Mouse (Mus musculus) frontal cortex, postnatal 14 days (tissue): ENCODE measurements around the gene Pfkfb4.
A peak's percentile ranks its signal among the peaks of the same experiment; 100 is the strongest.

Source experiments
- DNase-seq, 2 experiments: peaks; one replicate each; pipeline ENCODE4 v3.0.0; 2022; ENCODE audit warnings: low spot score in 2 of 2

The Pfkfb4 gene

DNA sequence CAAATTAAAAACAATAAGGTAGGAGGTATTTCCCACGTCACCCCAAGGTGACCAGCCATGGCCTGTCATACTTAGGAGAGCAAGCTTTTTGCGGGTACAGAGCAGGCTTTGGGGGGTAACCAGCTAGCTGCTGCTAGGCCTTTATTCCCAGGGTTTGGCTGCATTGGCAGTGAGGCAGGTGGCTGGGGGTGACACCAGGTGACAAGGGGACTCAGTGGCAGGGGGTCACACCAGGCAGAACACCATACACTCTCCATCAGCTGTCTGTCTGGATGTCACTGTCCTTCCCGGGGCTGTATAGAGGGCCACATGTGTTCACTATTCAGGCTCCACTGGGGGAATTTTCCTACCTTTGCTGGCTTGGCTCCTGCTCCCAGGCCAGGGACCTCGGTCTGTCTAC is 65.3 kb downstream of the Pfkfb4 start:
- DNase-seq: peak in 1 of 2 experiments; percentile 7

DNA sequence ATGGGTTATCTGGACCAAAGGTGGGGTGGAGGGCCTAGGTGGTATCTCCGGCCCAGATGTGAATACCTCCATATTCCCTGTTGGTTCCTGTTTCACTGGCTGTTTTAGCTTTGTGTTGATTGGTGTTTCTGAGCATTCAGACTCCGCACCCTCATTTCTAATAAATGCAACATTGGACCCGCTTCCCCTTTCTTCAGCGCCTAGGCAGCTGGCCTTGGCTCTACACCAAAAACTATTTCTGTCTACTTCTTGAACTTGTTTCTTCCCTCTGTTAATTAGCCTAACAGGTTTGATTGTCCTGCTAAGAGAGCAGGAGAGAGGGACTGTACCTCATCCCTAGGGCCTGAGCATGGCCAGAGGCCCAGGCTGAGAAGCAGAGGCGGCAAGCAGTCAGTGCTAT is 66.0 kb downstream of the Pfkfb4 start:
- peak in 1 of 2 experiments; percentile 8 for DNase-seq

GRCm38 (mm10) chr9:109058006-109058765 is 66.6 kb downstream of the Pfkfb4 start:
- no peak for DNase-seq

GRCm38 (mm10) chr9:109059136-109059903 is 67.7 kb downstream of the Pfkfb4 start, which contains the start of gene Trex1:
Trex1 (minus strand) TSS chr9:109059734.
- peak; percentile 79 to 84 for DNase-seq

- DNase-seq: peak in 1 of 2 experiments; percentile 13
These were observed 68.8 kb downstream of the Pfkfb4 start for GRCm38 (mm10) chr9:109060184-109060897.

DNA sequence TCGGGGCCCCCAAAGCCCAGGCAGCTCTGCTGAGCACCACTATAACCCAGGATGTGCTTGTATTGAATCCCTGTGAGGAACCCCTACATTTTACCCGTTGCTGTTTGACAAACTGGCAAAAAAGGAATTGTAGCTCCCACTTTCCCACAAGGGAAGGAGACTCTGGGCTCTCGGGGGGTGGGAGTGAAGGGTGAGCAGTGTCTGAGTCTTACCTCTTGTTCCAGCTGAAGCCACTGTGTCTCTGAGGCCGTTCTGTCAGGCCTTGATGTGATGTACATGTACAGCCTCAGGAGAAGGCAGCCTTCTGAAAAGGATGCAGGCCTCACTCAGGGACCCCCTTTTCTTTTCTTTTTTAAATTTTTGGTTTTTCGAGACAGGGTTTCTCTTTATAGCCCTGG is 69.3 kb downstream of the Pfkfb4 start:
- peak in 1 of 2 experiments; percentile 2 for DNase-seq

- DNase-seq: no peak
These were observed 76.6 kb downstream of the Pfkfb4 start for GRCm38 (mm10) chr9:109068095-109068735.

GRCm38 (mm10) chr9:109073661-109074573 is 82.3 kb downstream of the Pfkfb4 start, which contains the start of gene Atrip:
Atrip (minus strand) TSS chr9:109074124.
- DNase-seq: peak; percentile 87 to 93

DNA sequence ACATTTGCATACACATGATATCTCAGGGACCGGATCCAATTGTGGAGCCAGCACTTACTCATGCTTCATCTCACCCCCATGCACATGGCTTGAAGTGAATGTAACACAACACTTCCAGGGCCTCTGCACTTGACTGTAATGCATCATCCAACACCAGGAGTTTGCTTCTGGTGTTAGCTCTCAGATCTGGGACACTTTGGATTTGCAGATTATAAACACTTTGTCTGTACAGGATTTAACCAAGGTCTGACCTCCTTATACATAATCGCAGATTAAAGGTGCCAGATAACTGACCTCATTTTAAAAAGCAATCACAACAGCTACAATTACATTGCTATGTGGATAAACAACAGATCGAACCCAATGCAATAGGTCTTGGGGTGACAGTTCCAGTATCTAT is 88.9 kb downstream of the Pfkfb4 start:
- no peak for DNase-seq

DNA sequence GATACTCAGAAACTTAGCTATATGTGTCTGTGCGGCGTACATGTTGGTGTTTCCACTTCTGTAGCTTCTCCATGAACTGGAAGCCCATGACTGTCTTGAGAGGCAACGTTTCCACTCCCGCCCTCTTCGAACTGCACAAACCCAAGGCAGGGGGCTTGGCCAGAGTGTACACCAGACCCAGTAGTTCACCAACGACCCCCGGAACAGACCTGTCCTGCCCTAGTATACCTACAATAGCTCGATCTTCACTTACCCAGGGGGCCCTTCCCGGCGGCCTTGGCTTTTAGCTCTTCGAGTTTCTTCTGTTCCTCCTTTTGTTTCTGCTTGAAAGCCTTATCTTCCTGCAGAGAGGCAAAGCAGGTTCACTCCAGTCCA is 90.2 kb downstream of the Pfkfb4 start:
- no peak for DNase-seq
